Mouse (Mus musculus): ENCODE data around the gene Klra10. TPM values are rescaled to one million over a fixed set of nuclear protein-coding genes. Genes with fewer than 3 reads are reported as not detected.

The Klra10 gene
- total RNA-seq, 1 experiment: not detected

GRCm38 (mm10) chr6:130233222-130233621 is 48.5 kb downstream of the Klra10 start, which contains the start of gene Klra7:
Klra7 (minus strand) TSS chr6:130233322.
- in situ Hi-C loops (cut with MboI; ENCODE audit: low sequenced_read_pairs in 2 of 2, unreplicated experiment in 2 of 2): loop anchor here (5.0 to 10.0 kb wide), 2 partner anchors 358 to 361 kb away; partner anchors contain the start of gene Klra17 (in 1 of the 2)
- Histone ChIP-seq H3K4me1 (ENCODE audit: control insufficient read depth in 2 of 2, insufficient read depth in 2 of 2, low read length in 2 of 2, poor library complexity in 1 of 2) (no peaks in the 10 kb centered on the region), H3K36me3 (ENCODE audit: control insufficient read depth, insufficient read depth, low read length, poor library complexity, severe bottlenecking) (no peaks in the 10 kb centered on the region), H3K4me3 (ENCODE audit: insufficient read depth in 1 of 2, low read depth in 1 of 2, low read length in 2 of 2, poor library complexity in 1 of 2, severe bottlenecking in 1 of 2) (no peak within 1 kb of the TSS), H3K9me3 (ENCODE audit: control insufficient read depth, insufficient read depth, low read depth, low read length) (no peaks in the 10 kb centered on the region), H3K9ac (ENCODE audit: insufficient read depth, low read depth, low read length, poor library complexity, severe bottlenecking) (no peak within 1 kb of the TSS), H3K27ac (ENCODE audit: insufficient read depth, low read depth, low read length, poor library complexity, severe bottlenecking) (no peak within 1 kb of the TSS)
- TF ChIP-seq ZC3H11A (IDR thresholded peaks at IDR 0.05; ENCODE audit: borderline replicate concordance, low read depth, low read length) (no peak), HCFC1 (IDR thresholded peaks at IDR 0.05; ENCODE audit: borderline replicate concordance, insufficient read depth, low read length) (no peak), ZNF384 (IDR thresholded peaks at IDR 0.05; ENCODE audit: low read depth, low read length) (no peak), MAFK (IDR thresholded peaks at IDR 0.05; ENCODE audit: insufficient read depth, low read depth, low read length) (no peak), CHD2 (IDR thresholded peaks at IDR 0.05; ENCODE audit: low read depth, low read length) (no peak)
- no peak for DNase-seq (ENCODE audit: low read depth, low spot score)

Other genes starting within 250 kb of the Klra10 start
- gene Klra4, start 214.7 kb downstream of the Klra10 start, total RNA-seq (2012; rRNA removed): not detected in 2 replicates
- not detected in 2 replicates for gene Klra8, start 152.0 kb downstream of the Klra10 start, total RNA-seq (2012; rRNA removed)
- gene Klra9, start 88.8 kb downstream of the Klra10 start, total RNA-seq (2012; rRNA removed): not detected in 2 replicates
- gene Klra7, start 48.6 kb downstream of the Klra10 start, total RNA-seq (2012; rRNA removed): not detected in 2 replicates
- not detected in 2 replicates for gene Klra3, start 55.6 kb upstream of the Klra10 start, total RNA-seq (2012; rRNA removed)
- not detected in 2 replicates for gene Klra1, start 104.9 kb upstream of the Klra10 start, total RNA-seq (2012; rRNA removed)